Mouse (Mus musculus) right cerebral cortex, postnatal 4 days (tissue): ENCODE data around the gene Gm17324.
"Not testable (repeated sequence)": the region's sequence is repeated elsewhere in the genome, so short reads cannot be mapped to it uniquely, and the experiment has no call there.

Experiments used
- DNase-seq: peaks from one replicate; pipeline ENCODE4 v3.0.0-alpha.2; 2022

Gm17324 gene

GRCm38 (mm10) chr9:78447973-78448873 lies at the start of gene Gm17324, which contains the start of gene Mto1:
Gm17324 (minus strand) TSS chr9:78448786.
Mto1 (plus strand) TSS chr9:78448208.
- DNase-seq = peak; percentile 89

- no peak for DNase-seq
These were observed 44.6 kb upstream of the Gm17324 start for GRCm38 (mm10) chr9:78493171-78493570.

- no peak for DNase-seq
These were observed 43.7 kb upstream of the Gm17324 start for GRCm38 (mm10) chr9:78492254-78492653.

- DNase-seq = no peak
These were observed 42.6 kb upstream of the Gm17324 start for GRCm38 (mm10) chr9:78491169-78491568.

- DNase-seq = peak; percentile 41
These were observed 40.4 kb upstream of the Gm17324 start, which contains the start of gene Eef1a1 for GRCm38 (mm10) chr9:78488890-78489420. Eef1a1 (minus strand) TSS chr9:78489151.

GRCm38 (mm10) chr9:78488021-78488420 lies 39.4 kb upstream of the Gm17324 start:
- not testable (repeated sequence) for DNase-seq

GRCm38 (mm10) chr9:78484660-78485059 lies 36.1 kb upstream of the Gm17324 start:
- no peak for DNase-seq

- DNase-seq = no peak
These were observed 33.8 kb upstream of the Gm17324 start for GRCm38 (mm10) chr9:78482386-78482785.

- DNase-seq = peak; percentile 88
These were observed 33.1 kb upstream of the Gm17324 start for GRCm38 (mm10) chr9:78481423-78482331.

- peak; percentile 72 for DNase-seq
These were observed 32.2 kb upstream of the Gm17324 start for GRCm38 (mm10) chr9:78480706-78481358.

GRCm38 (mm10) chr9:78480227-78480626 lies 31.6 kb upstream of the Gm17324 start:
- DNase-seq = not testable (repeated sequence)

GRCm38 (mm10) chr9:78479308-78479707 lies 30.7 kb upstream of the Gm17324 start:
- DNase-seq = not testable (repeated sequence)

- not testable (repeated sequence) for DNase-seq
These were observed 29.5 kb upstream of the Gm17324 start for GRCm38 (mm10) chr9:78478009-78478605.

GRCm38 (mm10) chr9:78477021-78477551 lies 28.5 kb upstream of the Gm17324 start:
- DNase-seq = no peak

- DNase-seq = no peak
These were observed 28.0 kb upstream of the Gm17324 start for GRCm38 (mm10) chr9:78476531-78477020.

GRCm38 (mm10) chr9:78475873-78476272 lies 27.3 kb upstream of the Gm17324 start:
- DNase-seq = no peak

GRCm38 (mm10) chr9:78475383-78475780 lies 26.8 kb upstream of the Gm17324 start:
- no peak for DNase-seq

GRCm38 (mm10) chr9:78474771-78475382 lies 26.3 kb upstream of the Gm17324 start:
- DNase-seq = no peak

- DNase-seq = no peak
These were observed 25.7 kb upstream of the Gm17324 start for GRCm38 (mm10) chr9:78474270-78474669.

GRCm38 (mm10) chr9:78473588-78473987 lies 25.0 kb upstream of the Gm17324 start:
- DNase-seq = no peak

- no peak for DNase-seq
These were observed 17.1 kb upstream of the Gm17324 start for GRCm38 (mm10) chr9:78465725-78466124.
